Mouse (Mus musculus): ENCODE data around the gene Gpr162.

- TF ChIP-seq CTCF (conservative IDR thresholded peaks at IDR 0.05; ENCODE audit: low read length) (no peak), NANOG (IDR thresholded peaks at IDR 0.05; ENCODE audit: borderline replicate concordance, low read length) (no peak)
These were observed 46.2 kb downstream of the Gpr162 start for GRCm38 (mm10) chr6:124817563-124817962.

All from E14TG2a.4 (cell line).